Mouse (Mus musculus) lung, embryonic 16.5 days (tissue): ENCODE measurements around the gene Prdm12. TPM values are rescaled to one million over a fixed set of nuclear protein-coding genes. Genes with fewer than 3 reads are reported as not detected.

Source experiments
- ATAC-seq: fragments of 200-750 bp; cut with Nextera tagmentation; 2 replicates; pipeline ENCODE4 v1.8.0; 2017; ENCODE audit warnings: low read depth, mild to moderate bottlenecking, moderate library complexity
- H3K27ac ChIP-seq: fragments of 300-500 bp; sonication (generic); 2 replicates; pipeline ENCODE4 v1.5.1; 2014; ENCODE audit warnings: mild to moderate bottlenecking, control low read depth, low read length
- H3K27me3 ChIP-seq: fragments of 300-500 bp; sonication (generic); 2 replicates; pipeline ENCODE4 v1.6.1; 2014; ENCODE audit warnings: low read depth, low read length, mixed read lengths; ENCODE audit not compliant: control insufficient read depth, insufficient read depth
- H3K36me3 ChIP-seq: fragments of 300-500 bp; sonication (generic); 2 replicates; pipeline ENCODE4 v1.6.1; 2014; ENCODE audit warnings: low read length; ENCODE audit not compliant: control insufficient read depth, insufficient read depth
- H3K4me1 ChIP-seq: fragments of 300-500 bp; sonication (generic); replicated peaks from 2 replicates; pipeline ENCODE4 v1.6.1; 2014; ENCODE audit warnings: low read length, mixed read lengths; ENCODE audit not compliant: control insufficient read depth, insufficient read depth
- H3K4me2 ChIP-seq: fragments of 300-500 bp; sonication (generic); 2 replicates; pipeline ENCODE4 v1.6.1; 2014; ENCODE audit warnings: low read depth, low read length, control low read depth
- H3K4me3 ChIP-seq: fragments of 300-500 bp; sonication (generic); 2 replicates; pipeline ENCODE4 v1.5.1; 2014; ENCODE audit warnings: mild to moderate bottlenecking, low read length, control low read depth
- H3K9ac ChIP-seq: fragments of 300-500 bp; sonication (generic); 2 replicates; pipeline ENCODE4 v1.6.1; 2014; ENCODE audit warnings: low read length, control low read depth
- H3K9me3 ChIP-seq: fragments of 300-500 bp; sonication (generic); 2 replicates; pipeline ENCODE4 v1.6.1; 2016; ENCODE audit warnings: low read length; ENCODE audit not compliant: control insufficient read depth
- WGBS: fragments of 180-500 bp; shearing (Covaris S2); extraction: QIAGEN DNeasy Blood & Tissue Kit; methylation state at CpG from one replicate; pipeline ENCODE4 v1.1.7; 2014; 5-methylcytosine and 5-hydroxymethylcytosine counted together
- microRNA-seq: library from miRNA; unstranded; fragments of <30 nt; microRNA quantifications from one replicate; pipeline ENCODE4, GENCODE M21; 2016
- polyA plus RNA-seq: library from polyadenylated mRNA; unstranded; fragments of >200 nt; fragmentation: Nextera tagmentation; extraction: Ambion mirVana; gene quantifications from 2 replicates; pipeline ENCODE4 v1.2.1, GENCODE M21; 2015

The Prdm12 gene
- polyA plus RNA-seq, 1 experiment from 2014 or later, result not detected

DNA sequence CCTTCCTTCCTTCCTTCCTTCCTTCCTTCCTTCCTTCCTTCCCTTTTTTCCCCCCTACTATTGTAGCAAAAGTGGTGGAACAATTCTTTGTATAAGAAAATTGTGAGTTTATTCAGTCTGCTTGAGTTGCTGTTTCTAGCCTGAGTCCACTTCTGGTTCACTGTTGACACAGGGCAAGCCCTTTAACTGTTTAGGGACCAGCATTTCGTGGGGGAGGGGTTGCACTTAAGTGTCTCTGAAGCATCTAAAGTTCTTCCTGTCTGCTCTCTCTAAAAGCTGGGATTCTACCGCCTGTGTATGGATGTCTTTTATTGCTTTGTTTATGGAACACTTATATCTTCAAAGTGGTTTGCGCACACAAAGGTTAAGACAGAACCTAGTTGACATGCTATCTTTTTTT lies 50.2 kb downstream of the Prdm12 start:
- Histone ChIP-seq H3K9me3 (no peaks in the 10 kb centered on the region; the same call in 1 of the 2 replicates), H3K4me1 (peaks cover 15% of the 10 kb centered on the region), H3K4me3 (peak overlapping the region; percentile 98), H3K4me2 (peak overlapping the region; percentile 65), H3K27me3 (no peaks in the 10 kb centered on the region), H3K27ac (no peak overlapping the region), H3K36me3 (0 out of 2 replicates have a peak, but pooled peaks cover 3% of the 10 kb centered on the region), H3K9ac (peak overlapping the region; percentile 94)
- no peak for ATAC-seq
- WGBS, result 23% methylated on average over 3 of the region's 3 CpGs

- H3K27me3 ChIP-seq, result no peaks in the 10 kb centered on the region
- H3K9ac ChIP-seq, result no peak overlapping the region
- no peak for ATAC-seq
- H3K36me3 ChIP-seq, result peaks cover 7% of the 10 kb centered on the region
- no peaks in the 10 kb centered on the region for H3K9me3 ChIP-seq
- H3K27ac ChIP-seq, result no peak overlapping the region
- no peak overlapping the region for H3K4me2 ChIP-seq
- H3K4me3 ChIP-seq, result no peak overlapping the region
- H3K4me1 ChIP-seq, result no peaks in the 10 kb centered on the region
These were observed 58.4 kb downstream of the Prdm12 start for GRCm38 (mm10) chr2:31698209-31698608.

DNA sequence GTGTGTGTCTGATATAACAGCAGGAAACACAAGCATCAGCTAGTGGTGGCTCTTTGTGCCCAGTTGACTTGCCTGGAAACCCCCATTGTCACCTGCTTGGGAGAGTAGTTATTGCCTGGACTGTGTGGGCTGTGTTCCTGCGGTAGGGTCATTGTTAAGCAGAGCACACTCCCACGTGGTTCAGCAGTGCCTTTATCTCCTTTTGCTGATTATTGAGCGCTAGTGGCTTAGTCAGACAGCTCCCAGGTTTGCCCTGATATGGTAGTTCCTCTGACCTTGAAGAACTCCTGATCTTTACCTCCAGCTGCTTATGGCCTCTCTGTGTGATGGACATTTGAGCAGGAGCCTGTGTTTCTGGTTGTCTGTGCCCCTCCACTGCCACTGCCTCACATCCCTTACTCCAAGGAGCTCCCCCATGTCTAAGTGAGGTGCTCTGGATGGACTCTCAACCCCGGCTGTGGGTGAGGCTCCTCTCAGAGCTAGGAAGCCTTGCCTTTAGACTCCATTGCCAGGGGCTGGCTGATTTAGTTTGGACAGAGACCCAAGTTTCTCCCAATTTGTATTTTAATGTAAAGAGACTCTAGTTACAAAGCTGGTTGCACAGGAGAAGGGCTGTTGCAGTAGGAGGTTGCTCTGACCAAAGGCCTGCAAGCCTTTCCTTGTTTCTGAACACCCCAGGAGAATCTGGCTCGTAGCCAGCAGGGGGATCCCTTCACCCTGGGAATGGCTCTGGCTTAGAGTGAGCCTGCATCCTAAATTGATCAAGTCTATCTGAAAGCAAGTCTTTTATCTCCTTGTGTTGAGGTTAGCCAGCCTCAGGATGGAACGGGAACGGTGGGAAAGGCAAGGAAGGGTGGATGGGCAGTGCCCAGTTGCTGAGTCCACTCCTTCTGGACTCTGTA lies 61.0 kb downstream of the Prdm12 start:
- H3K4me1 ChIP-seq, result no peaks in the 10 kb centered on the region
- no peak overlapping the region for H3K4me2 ChIP-seq
- no peaks in the 10 kb centered on the region for H3K9me3 ChIP-seq
- H3K27me3 ChIP-seq, result no peaks in the 10 kb centered on the region
- no peak for ATAC-seq
- no peak overlapping the region for H3K9ac ChIP-seq
- H3K27ac ChIP-seq, result no peak overlapping the region
- no peak overlapping the region for H3K4me3 ChIP-seq
- 57% methylated on average over 7 of the region's 7 CpGs for WGBS
- H3K36me3 ChIP-seq, result peaks cover 8% of the 10 kb centered on the region

DNA sequence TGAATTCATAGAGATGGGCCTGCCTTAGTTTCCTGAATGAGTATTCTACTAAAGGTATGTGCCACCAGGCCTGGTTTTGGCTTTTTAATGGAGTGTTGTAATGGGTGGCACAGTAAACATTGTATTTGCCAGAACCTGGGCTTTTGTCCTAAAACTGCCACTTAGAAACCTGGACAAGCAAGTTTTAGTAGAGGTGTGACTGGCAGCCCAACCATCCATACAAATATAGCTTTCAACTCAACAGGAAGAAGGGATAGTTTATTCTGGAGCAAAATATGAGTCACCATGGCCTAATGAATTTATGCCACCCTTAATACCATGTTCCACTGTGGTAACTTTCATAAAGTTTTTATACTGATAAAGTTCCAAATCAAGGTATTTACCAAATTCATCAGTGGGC lies 63.4 kb downstream of the Prdm12 start:
- no peaks in the 10 kb centered on the region for H3K9me3 ChIP-seq
- H3K27me3 ChIP-seq, result no peaks in the 10 kb centered on the region
- H3K4me1 ChIP-seq, result no peaks in the 10 kb centered on the region
- H3K4me3 ChIP-seq, result no peak overlapping the region
- ATAC-seq, result no peak
- H3K9ac ChIP-seq, result no peak overlapping the region
- no peak overlapping the region for H3K27ac ChIP-seq
- H3K36me3 ChIP-seq, result peaks cover 3% of the 10 kb centered on the region; the same call in 1 of the 2 replicates
- no peak overlapping the region for H3K4me2 ChIP-seq

Small RNA genes lying within 50 kb of the gene (microRNA-seq; reads per million reads assigned to microRNA genes)
- not detected for gene Mir6998

Other genes starting within 250 kb of the Prdm12 start
- gene Ass1, start 169.8 kb upstream of the Prdm12 start, polyA plus RNA-seq, result 72.0 and 91.8 TPM in 2 replicates
- 81.3 and 82.3 TPM in 2 replicates for gene Fubp3, start 67.4 kb upstream of the Prdm12 start, polyA plus RNA-seq
- gene Exosc2, start 30.7 kb downstream of the Prdm12 start, polyA plus RNA-seq, result 55.1 and 56.5 TPM in 2 replicates
- gene Abl1, start 48.3 kb downstream of the Prdm12 start, polyA plus RNA-seq, result 37.6 and 39.1 TPM in 2 replicates
- gene Qrfp, start 170.5 kb downstream of the Prdm12 start, polyA plus RNA-seq, result 0.10 TPM in 1 of 2 replicates, not detected in the other
- 0.06 and 0.14 TPM in 2 replicates for gene Fibcd1, start 206.0 kb downstream of the Prdm12 start, polyA plus RNA-seq
- gene Lamc3, start 247.3 kb downstream of the Prdm12 start, polyA plus RNA-seq, result 1.7 and 2.0 TPM in 2 replicates